Mouse (Mus musculus): Measurements from ENCODE around the gene Ssbp1. TPM values are rescaled to one million over a fixed set of nuclear protein-coding genes. Genes with fewer than 3 reads are reported as not detected.

The Ssbp1 gene
- polyA plus RNA-seq, 1 experiment = 0.59 TPM

- Histone ChIP-seq H3K27me3 (ENCODE audit: control insufficient read depth) (peaks cover 37% of the 10 kb centered on the region), H3K4me3 (replicated peaks) (no peak overlapping the region), H3K36me3 (ENCODE audit: control insufficient read depth) (no peaks in the 10 kb centered on the region), H3K4me1 (ENCODE audit: control insufficient read depth) (no peaks in the 10 kb centered on the region), H3K9me3 (ENCODE audit: control insufficient read depth, low read length) (no peaks in the 10 kb centered on the region)
- TF ChIP-seq TAL1 (IDR thresholded peaks at IDR 0.05; ENCODE audit: low read length) (no peak), GATA1 (IDR thresholded peaks at IDR 0.05; ENCODE audit: low read length) (no peak)
Observed at GRCm38 (mm10) chr6:40441755-40442154, 29.4 kb upstream of the Ssbp1 start.

GRCm38 (mm10) chr6:40443281-40443928, 27.7 kb upstream of the Ssbp1 start:
- Histone ChIP-seq H3K4me3 (replicated peaks) (no peak overlapping the region), H3K9me3 (ENCODE audit: control insufficient read depth, low read length) (no peaks in the 10 kb centered on the region), H3K27me3 (ENCODE audit: control insufficient read depth) (peaks cover 23% of the 10 kb centered on the region), H3K36me3 (ENCODE audit: control insufficient read depth) (no peaks in the 10 kb centered on the region), H3K4me1 (ENCODE audit: control insufficient read depth) (no peaks in the 10 kb centered on the region)
- TF ChIP-seq GATA1 (IDR thresholded peaks at IDR 0.05; ENCODE audit: low read length) = no peak
- TF ChIP-seq TAL1 (IDR thresholded peaks at IDR 0.05; ENCODE audit: low read length) = no peak

- Histone ChIP-seq H3K36me3 (ENCODE audit: control insufficient read depth) (no peaks in the 10 kb centered on the region), H3K4me3 (replicated peaks) (no peak overlapping the region), H3K9me3 (ENCODE audit: control insufficient read depth, low read length) (no peaks in the 10 kb centered on the region), H3K27me3 (ENCODE audit: control insufficient read depth) (peaks cover 3% of the 10 kb centered on the region), H3K4me1 (ENCODE audit: control insufficient read depth) (no peaks in the 10 kb centered on the region)
- TF ChIP-seq TAL1 (IDR thresholded peaks at IDR 0.05; ENCODE audit: low read length) (no peak), GATA1 (IDR thresholded peaks at IDR 0.05; ENCODE audit: low read length) (no peak)
Observed at GRCm38 (mm10) chr6:40448626-40449025, 22.5 kb upstream of the Ssbp1 start.

- Histone ChIP-seq H3K4me1 (ENCODE audit: control insufficient read depth) (no peaks in the 10 kb centered on the region), H3K4me3 (replicated peaks) (no peak overlapping the region), H3K36me3 (ENCODE audit: control insufficient read depth) (no peaks in the 10 kb centered on the region), H3K27me3 (ENCODE audit: control insufficient read depth) (no peaks in the 10 kb centered on the region), H3K9me3 (ENCODE audit: control insufficient read depth, low read length) (no peaks in the 10 kb centered on the region)
- TF ChIP-seq GATA1 (IDR thresholded peaks at IDR 0.05; ENCODE audit: low read length) (no peak), TAL1 (IDR thresholded peaks at IDR 0.05; ENCODE audit: low read length) (no peak)
Observed at GRCm38 (mm10) chr6:40454436-40455041, 16.6 kb upstream of the Ssbp1 start.

- peaks cover 4% of the 10 kb centered on the region; the same call in 1 of the 2 replicates for H3K27me3 ChIP-seq (ENCODE audit: control insufficient read depth)
- no peak overlapping the region for H3K4me3 ChIP-seq (replicated peaks)
- H3K36me3 ChIP-seq (ENCODE audit: control insufficient read depth) = no peaks in the 10 kb centered on the region
- peaks cover 2% of the 10 kb centered on the region for H3K4me1 ChIP-seq (ENCODE audit: control insufficient read depth)
- H3K9me3 ChIP-seq (ENCODE audit: control insufficient read depth, low read length) = no peaks in the 10 kb centered on the region
- no peak for TF ChIP-seq GATA1 (IDR thresholded peaks at IDR 0.05; ENCODE audit: low read length)
- TF ChIP-seq TAL1 (IDR thresholded peaks at IDR 0.05; ENCODE audit: low read length) = no peak
Observed at GRCm38 (mm10) chr6:40465710-40466109, 5.4 kb upstream of the Ssbp1 start.

- peaks cover 33% of the 10 kb centered on the region for H3K36me3 ChIP-seq (ENCODE audit: control insufficient read depth)
- TF ChIP-seq TAL1 (IDR thresholded peaks at IDR 0.05; ENCODE audit: low read length) = no peak
- TF ChIP-seq GATA1 (IDR thresholded peaks at IDR 0.05; ENCODE audit: low read length) = no peak
- no peaks in the 10 kb centered on the region for H3K9me3 ChIP-seq (ENCODE audit: control insufficient read depth, low read length)
- peaks cover 17% of the 10 kb centered on the region for H3K4me1 ChIP-seq (ENCODE audit: control insufficient read depth)
- peaks cover 4% of the 10 kb centered on the region; the same call in 1 of the 2 replicates for H3K27me3 ChIP-seq (ENCODE audit: control insufficient read depth)
- peak overlapping the region; percentile 92 for H3K4me3 ChIP-seq (replicated peaks)
Observed at GRCm38 (mm10) chr6:40471720-40472010, 513 bp downstream of the Ssbp1 start.

GRCm38 (mm10) chr6:40476132-40476531, 5.0 kb downstream of the Ssbp1 start:
- H3K27me3 ChIP-seq (ENCODE audit: control insufficient read depth) = no peaks in the 10 kb centered on the region
- H3K9me3 ChIP-seq (ENCODE audit: control insufficient read depth, low read length) = no peaks in the 10 kb centered on the region
- H3K36me3 ChIP-seq (ENCODE audit: control insufficient read depth) = peaks cover 58% of the 10 kb centered on the region
- H3K4me1 ChIP-seq (ENCODE audit: control insufficient read depth) = peaks cover 13% of the 10 kb centered on the region
- H3K4me3 ChIP-seq (replicated peaks) = no peak overlapping the region
- TF ChIP-seq GATA1 (IDR thresholded peaks at IDR 0.05; ENCODE audit: low read length) (no peak), TAL1 (IDR thresholded peaks at IDR 0.05; ENCODE audit: low read length) (no peak)

GRCm38 (mm10) chr6:40479705-40480104, 8.6 kb downstream of the Ssbp1 start:
- H3K9me3 ChIP-seq (ENCODE audit: control insufficient read depth, low read length) = no peaks in the 10 kb centered on the region
- peaks cover 70% of the 10 kb centered on the region for H3K36me3 ChIP-seq (ENCODE audit: control insufficient read depth)
- TF ChIP-seq TAL1 (IDR thresholded peaks at IDR 0.05; ENCODE audit: low read length) = no peak
- no peak for TF ChIP-seq GATA1 (IDR thresholded peaks at IDR 0.05; ENCODE audit: low read length)
- H3K27me3 ChIP-seq (ENCODE audit: control insufficient read depth) = no peaks in the 10 kb centered on the region
- H3K4me1 ChIP-seq (ENCODE audit: control insufficient read depth) = no peaks in the 10 kb centered on the region
- H3K4me3 ChIP-seq (replicated peaks) = no peak overlapping the region

- H3K4me1 ChIP-seq (ENCODE audit: control insufficient read depth) = no peaks in the 10 kb centered on the region
- H3K27me3 ChIP-seq (ENCODE audit: control insufficient read depth) = no peaks in the 10 kb centered on the region
- no peak overlapping the region for H3K4me3 ChIP-seq (replicated peaks)
- H3K9me3 ChIP-seq (ENCODE audit: control insufficient read depth, low read length) = no peaks in the 10 kb centered on the region
- TF ChIP-seq TAL1 (IDR thresholded peaks at IDR 0.05; ENCODE audit: low read length) = no peak
- no peak for TF ChIP-seq GATA1 (IDR thresholded peaks at IDR 0.05; ENCODE audit: low read length)
- H3K36me3 ChIP-seq (ENCODE audit: control insufficient read depth) = peaks cover 52% of the 10 kb centered on the region
Observed at GRCm38 (mm10) chr6:40482318-40482717, 11.2 kb downstream of the Ssbp1 start.
